8 mouse cellular contexts compared by ENCODE assay signal in genomic region chr1:136466143-136466811, GRCm38 (mm10). TPM values are rescaled to one million over a fixed set of nuclear protein-coding genes. Genes with fewer than 3 reads are reported as not detected.
DNase-seq lines count a peak whose midpoint lies in the region; ATAC-seq and TF ChIP-seq lines count a peak whose summit lies in the region.

Kif14 (plus strand) TSS chr1:136466343.

- DNase-seq in c-Kit-negative CD71-positive TER-119-positive erythroid progenitor cells, embryonic 14.5 days (ENCODE audit: low read depth, low spot score): peak; percentile 99
- peak; percentile 90 for DNase-seq in fibroblast of lung, adult 2 months (ENCODE audit: low read depth)
- peak; percentile 97 to 98 for DNase-seq in kidney, postnatal 25 days
- peak; percentile 98 to 99 (median 98) for DNase-seq in liver, embryonic 14.5 days (ENCODE audit: low read depth in 3 of 3, low spot score in 3 of 3)
- DNase-seq in neural tube, embryonic 11.5 days (ENCODE audit: low spot score): peak; percentile 99
- peak; percentile 99 for DNase-seq in stomach, postnatal 0 days (ENCODE audit: low spot score)

- peaks cover 14% of the 10 kb centered on the region for H3K4me1 ChIP-seq in heart, embryonic 15.5 days (replicated peaks)
- H3K4me1 ChIP-seq in liver, embryonic 14.5 days (replicated peaks; ENCODE audit: control insufficient read depth in 2 of 2, insufficient read depth in 2 of 2, low read length in 1 of 2): peaks cover 10 to 15% of the 10 kb centered on the region in 2 experiments
- peaks cover 19% of the 10 kb centered on the region for H3K4me1 ChIP-seq in neural tube, embryonic 11.5 days (ENCODE audit: control insufficient read depth, insufficient read depth, low read length)
- no peaks in the 10 kb centered on the region for H3K4me1 ChIP-seq in stomach, postnatal 0 days (replicated peaks; ENCODE audit: control insufficient read depth, insufficient read depth)

- no peaks in the 10 kb centered on the region for H3K27me3 ChIP-seq in heart, embryonic 15.5 days
- H3K27me3 ChIP-seq in liver, embryonic 14.5 days (ENCODE audit: control insufficient read depth, insufficient read depth, low read length): no peaks in the 10 kb centered on the region; the same call in 1 of the 2 replicates
- H3K27me3 ChIP-seq in neural tube, embryonic 11.5 days (ENCODE audit: control insufficient read depth, insufficient read depth, low read length): no peaks in the 10 kb centered on the region
- no peaks in the 10 kb centered on the region for H3K27me3 ChIP-seq in stomach, postnatal 0 days (ENCODE audit: control insufficient read depth, insufficient read depth, low read length)

- under 1% methylated on average over 52 of the region's 52 CpGs for WGBS in heart, embryonic 15.5 days
- WGBS in liver, embryonic 14.5 days (ENCODE audit: insufficient replicate concordance): under 1% methylated on average over 52 of the region's 52 CpGs
- under 1% methylated on average over 52 of the region's 52 CpGs for WGBS in neural tube, embryonic 11.5 days
- under 1% methylated on average over 52 of the region's 52 CpGs for WGBS in stomach, postnatal 0 days

- no peak for TF ChIP-seq EP300 in liver, embryonic 14.5 days (IDR thresholded peaks at IDR 0.05; ENCODE audit: low read depth)
- TF ChIP-seq EP300 in stomach, postnatal 0 days (optimal IDR thresholded peaks at IDR 0.05): no peak

- no peak for TF ChIP-seq CTCF in liver, embryonic 14.5 days (IDR thresholded peaks at IDR 0.05; ENCODE audit: low read depth)
- TF ChIP-seq CTCF in stomach, postnatal 0 days (IDR thresholded peaks at IDR 0.05; ENCODE audit: low read depth): no peak; the same call in 1 of the 2 replicates

- peaks cover 4% of the 10 kb centered on the region; the same call in 1 of the 2 replicates for H3K36me3 ChIP-seq in heart, embryonic 15.5 days
- peaks cover 31% of the 10 kb centered on the region for H3K36me3 ChIP-seq in liver, embryonic 14.5 days (replicated peaks; ENCODE audit: control insufficient read depth, insufficient read depth, low read depth)
- no peaks in the 10 kb centered on the region for H3K36me3 ChIP-seq in neural tube, embryonic 11.5 days (ENCODE audit: control insufficient read depth, insufficient read depth, low read length)
- H3K36me3 ChIP-seq in stomach, postnatal 0 days (ENCODE audit: control insufficient read depth, insufficient read depth, low read length): no peaks in the 10 kb centered on the region

- H3K4me2 ChIP-seq in heart, embryonic 15.5 days: peak within 1 kb of the TSS; percentile 99
- H3K4me2 ChIP-seq in liver, embryonic 14.5 days (ENCODE audit: low read depth): peak within 1 kb of the TSS; percentile 82
- H3K4me2 ChIP-seq in neural tube, embryonic 11.5 days (ENCODE audit: low read depth): peak within 1 kb of the TSS; percentile 94
- peak within 1 kb of the TSS; percentile 100 for H3K4me2 ChIP-seq in stomach, postnatal 0 days (replicated peaks; ENCODE audit: low read depth)

- ATAC-seq in CD4-positive, CD25-positive, alpha-beta regulatory T cell, adult 4 months: peak; percentile 100
- peak; percentile 100 for ATAC-seq in heart, embryonic 15.5 days (replicated peaks; ENCODE audit: insufficient number of reproducible peaks, insufficient read depth, low FRiP score, low read depth)
- peak; percentile 100 for ATAC-seq in liver, embryonic 14.5 days (ENCODE audit: insufficient read depth)
- ATAC-seq in neural tube, embryonic 11.5 days (ENCODE audit: insufficient read depth, low FRiP score, low TSS enrichment): peak; percentile 98
- peak; percentile 100 for ATAC-seq in stomach, postnatal 0 days (ENCODE audit: low FRiP score, low TSS enrichment)

- no peaks in the 10 kb centered on the region for H3K9me3 ChIP-seq in heart, embryonic 15.5 days (replicated peaks)
- no peaks in the 10 kb centered on the region for H3K9me3 ChIP-seq in liver, embryonic 14.5 days (ENCODE audit: control insufficient read depth, low read length)
- no peaks in the 10 kb centered on the region for H3K9me3 ChIP-seq in neural tube, embryonic 11.5 days (ENCODE audit: control insufficient read depth, low read length)
- H3K9me3 ChIP-seq in stomach, postnatal 0 days (ENCODE audit: control insufficient read depth, low read length): no peaks in the 10 kb centered on the region

- peak within 1 kb of the TSS; percentile 47; the same call in 1 of the 2 replicates for H3K27ac ChIP-seq in heart, embryonic 15.5 days
- peak within 1 kb of the TSS; percentile 64 for H3K27ac ChIP-seq in liver, embryonic 14.5 days
- no peak within 1 kb of the TSS for H3K27ac ChIP-seq in neural tube, embryonic 11.5 days (ENCODE audit: low read depth, low read length)
- no peak within 1 kb of the TSS for H3K27ac ChIP-seq in stomach, postnatal 0 days (replicated peaks)

- peak within 1 kb of the TSS; percentile 84 for H3K4me3 ChIP-seq in heart, embryonic 15.5 days
- H3K4me3 ChIP-seq in liver, embryonic 14.5 days (ENCODE audit: insufficient read depth in 1 of 2, low read depth in 2 of 2, low read length in 2 of 2): peak within 1 kb of the TSS; percentile 63 to 86
- H3K4me3 ChIP-seq in neural tube, embryonic 11.5 days (ENCODE audit: low read depth, low read length): peak within 1 kb of the TSS; percentile 64
- peak within 1 kb of the TSS; percentile 58 for H3K4me3 ChIP-seq in stomach, postnatal 0 days (ENCODE audit: low read depth, low read length)

- peak within 1 kb of the TSS; percentile 69 for H3K9ac ChIP-seq in heart, embryonic 15.5 days
- H3K9ac ChIP-seq in liver, embryonic 14.5 days (replicated peaks): peak within 1 kb of the TSS; percentile 98
- H3K9ac ChIP-seq in neural tube, embryonic 11.5 days (ENCODE audit: low read length): peak within 1 kb of the TSS; percentile 70
- H3K9ac ChIP-seq in stomach, postnatal 0 days (ENCODE audit: low read length): peak within 1 kb of the TSS; percentile 62

RNA-seq across cellular contexts. Expression of gene Kif14, which starts in this region (rescaled TPM):
- polyA plus RNA-seq in CD4-positive, CD25-positive, alpha-beta regulatory T cell, adult 4 months (2017; shearing (Covaris generic)): 1 to 10 TPM; 1.2 to 1.3 TPM
- 2.8 and 4.1 TPM in 2 replicates for polyA plus RNA-seq in heart, embryonic 15.5 days (2015; fragmentation: Nextera tagmentation; extraction: Ambion mirVana)
- 3.3 and 4.9 TPM in 2 replicates for polyA plus RNA-seq in liver, embryonic 14.5 days (2012; rRNA removed)
- polyA plus RNA-seq in liver, embryonic 14.5 days (2014; fragmentation: Nextera tagmentation; extraction: Ambion mirVana): 8.3 and 9.9 TPM in 2 replicates
- 7.0 and 9.0 TPM in 2 replicates for polyA plus RNA-seq in neural tube, embryonic 11.5 days (2014; fragmentation: Nextera tagmentation; extraction: Ambion mirVana)
- 0.63 and 1.1 TPM in 2 replicates for polyA plus RNA-seq in stomach, postnatal 0 days (2015; fragmentation: Nextera tagmentation; extraction: Ambion mirVana)

Comparison
In these comparisons a context has a peak if more than half of its experiments do, and no peak if none do; other contexts are left out.
1. H3K27ac ChIP-seq: peak in heart, embryonic 15.5 days (single experiment) and liver, embryonic 14.5 days (single experiment); none in neural tube, embryonic 11.5 days (single experiment) and stomach, postnatal 0 days (single experiment).
2. Peak in every context shown above with its lines, with median percentiles within 50 percentile points of each other: ATAC-seq, DNase-seq, H3K4me2 ChIP-seq, H3K4me3 ChIP-seq and H3K9ac ChIP-seq.